Mouse (Mus musculus) embryonic facial prominence, embryonic 11.5 days (tissue): ENCODE data around the gene Atg7. TPM values are rescaled to one million over a fixed set of nuclear protein-coding genes. Genes with fewer than 3 reads are reported as not detected.

ENCODE experiments used
- ATAC-seq: fragments of 200-750 bp; cut with Nextera tagmentation; replicated peaks from 2 replicates; pipeline ENCODE4 v1.8.0; 2017; ENCODE audit warnings: low read depth; ENCODE audit not compliant: insufficient number of reproducible peaks, low FRiP score, low TSS enrichment
- DNase-seq: peaks from one replicate; pipeline ENCODE4 v3.0.0-alpha.2; 2015; ENCODE audit warnings: low spot score
- H3K27ac ChIP-seq: fragments of 300-500 bp; sonication (generic); replicated peaks from 2 replicates; pipeline ENCODE4 v1.5.1; 2014; ENCODE audit warnings: mild to moderate bottlenecking, low read depth, low read length, control low read depth
- H3K27me3 ChIP-seq: fragments of 300-500 bp; sonication (generic); 2 replicates; pipeline ENCODE4 v1.6.1; 2014; ENCODE audit warnings: mild to moderate bottlenecking, low read length, moderate library complexity, mixed read lengths; ENCODE audit not compliant: control insufficient read depth, insufficient read depth
- H3K36me3 ChIP-seq: fragments of 300-500 bp; sonication (generic); replicated peaks from 2 replicates; pipeline ENCODE4 v1.6.1; 2014; ENCODE audit warnings: low read depth, mild to moderate bottlenecking, low read length, moderate library complexity, mixed read lengths; ENCODE audit not compliant: control insufficient read depth, insufficient read depth
- H3K4me1 ChIP-seq: fragments of 300-500 bp; sonication (generic); 2 replicates; pipeline ENCODE4 v1.6.1; 2014; ENCODE audit warnings: low read length, mixed read lengths; ENCODE audit not compliant: control insufficient read depth, insufficient read depth
- H3K4me2 ChIP-seq: fragments of 300-500 bp; sonication (generic); 2 replicates; pipeline ENCODE4 v1.6.1; 2014; ENCODE audit warnings: low read depth, mild to moderate bottlenecking, control low read depth, low read length, moderate library complexity
- H3K4me3 ChIP-seq: fragments of 300-500 bp; sonication (generic); 2 replicates; pipeline ENCODE4 v1.5.1; 2014; ENCODE audit warnings: low read depth, low read length, control low read depth
- H3K9ac ChIP-seq: fragments of 300-500 bp; sonication (generic); replicated peaks from 2 replicates; pipeline ENCODE4 v1.6.1; 2014; ENCODE audit warnings: mild to moderate bottlenecking, control low read depth, low read length
- H3K9me3 ChIP-seq: fragments of 300-500 bp; sonication (generic); replicated peaks from 2 replicates; pipeline ENCODE4 v1.6.1; 2016; ENCODE audit warnings: mild to moderate bottlenecking, low read length, inconsistent platforms, mixed read lengths; ENCODE audit not compliant: control insufficient read depth
- WGBS: fragments of 180-500 bp; shearing (Covaris S2); extraction: QIAGEN DNeasy Blood & Tissue Kit; methylation state at CpG from one replicate; pipeline ENCODE4 v1.1.7; 2014; 5-methylcytosine and 5-hydroxymethylcytosine counted together
- polyA plus RNA-seq: library from polyadenylated mRNA; unstranded; fragments of >200 nt; fragmentation: Nextera tagmentation; extraction: Ambion mirVana; gene quantifications from 2 replicates; pipeline ENCODE4 v1.2.1, GENCODE M21; 2014

Atg7 gene
- polyA plus RNA-seq, 1 experiment from 2014 or later, result 14.6 TPM

DNA sequence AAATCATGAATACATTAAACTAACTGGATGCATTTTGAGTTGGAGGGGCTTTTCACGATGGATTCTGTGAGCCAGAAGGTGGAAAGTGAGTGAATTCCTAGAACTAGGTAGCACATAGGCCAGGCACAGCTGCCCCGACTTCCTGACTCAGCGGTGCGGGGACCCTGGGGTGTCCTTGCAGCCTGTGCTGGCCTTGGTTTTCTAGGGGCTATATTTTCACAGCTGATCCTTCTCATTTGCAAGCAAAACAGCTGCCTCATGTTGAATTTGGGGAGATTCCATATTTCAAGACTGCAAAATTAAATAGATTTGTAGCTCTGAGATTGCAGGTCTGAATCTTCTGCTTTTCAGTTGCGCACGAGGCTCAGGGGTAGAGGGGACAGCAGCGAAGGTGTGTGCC, 139.6 kb downstream of the Atg7 start:
- Histone ChIP-seq H3K9me3 (no peaks in the 10 kb centered on the region), H3K27ac (no peak overlapping the region), H3K4me3 (no peak overlapping the region), H3K4me1 (peaks cover 4% of the 10 kb centered on the region), H3K27me3 (no peaks in the 10 kb centered on the region), H3K36me3 (no peaks in the 10 kb centered on the region), H3K9ac (no peak overlapping the region), H3K4me2 (no peak overlapping the region)
- WGBS, result 68% methylated on average over 7 of the region's 7 CpGs
- no peak for ATAC-seq
- DNase-seq, result no peak

DNA sequence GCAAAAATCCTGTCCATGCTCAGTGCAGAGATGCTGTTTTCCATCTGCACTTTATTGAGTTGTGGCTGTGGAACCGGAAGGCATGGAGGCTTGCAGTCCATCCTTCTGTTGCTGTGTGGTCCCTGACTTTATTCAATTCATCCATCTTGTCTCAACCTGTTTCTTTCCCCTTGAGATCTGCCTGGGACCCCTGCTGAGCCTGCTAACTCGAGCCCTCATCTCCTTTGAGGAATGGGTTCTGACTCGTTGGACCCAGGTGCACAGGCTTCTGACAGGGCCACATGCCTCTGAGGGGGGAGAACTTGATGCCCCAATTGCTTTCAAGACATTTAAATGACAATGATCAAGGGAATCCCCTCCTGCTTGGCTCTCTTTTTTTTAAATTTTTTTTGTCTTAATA, 143.6 kb downstream of the Atg7 start:
- 42% methylated on average over 3 of the region's 3 CpGs for WGBS
- Histone ChIP-seq H3K27ac (no peak overlapping the region), H3K4me3 (no peak overlapping the region), H3K4me2 (no peak overlapping the region), H3K36me3 (no peaks in the 10 kb centered on the region), H3K27me3 (no peaks in the 10 kb centered on the region), H3K9me3 (no peaks in the 10 kb centered on the region), H3K4me1 (no peaks in the 10 kb centered on the region; the same call in 1 of the 2 replicates), H3K9ac (no peak overlapping the region)
- ATAC-seq (no peak), DNase-seq (no peak)

DNA sequence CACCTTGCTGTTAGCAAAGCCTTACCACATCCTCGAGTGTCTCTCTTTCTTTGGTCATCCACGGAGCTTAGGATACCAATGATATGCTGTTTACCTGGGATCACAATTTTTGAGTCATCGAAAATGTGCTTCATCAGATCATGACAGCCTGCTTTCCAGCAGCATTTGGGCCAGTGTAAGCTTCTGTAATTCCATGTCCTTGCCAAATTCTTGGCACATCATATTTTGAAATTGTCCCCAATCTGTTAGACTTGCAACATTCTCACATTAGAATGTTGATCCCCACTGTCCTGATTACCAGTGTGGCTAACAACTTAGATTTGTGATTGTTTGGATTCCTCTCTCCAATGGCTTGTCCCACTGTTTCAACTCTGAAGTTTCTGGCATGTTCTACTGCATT, 144.7 kb downstream of the Atg7 start:
- Histone ChIP-seq H3K4me1 (no peaks in the 10 kb centered on the region; the same call in 1 of the 2 replicates), H3K4me3 (no peak overlapping the region), H3K27ac (no peak overlapping the region), H3K4me2 (no peak overlapping the region), H3K36me3 (no peaks in the 10 kb centered on the region), H3K9me3 (no peaks in the 10 kb centered on the region), H3K27me3 (no peaks in the 10 kb centered on the region), H3K9ac (no peak overlapping the region)
- ATAC-seq, result no peak
- 75% methylated on average over 3 of the region's 3 CpGs for WGBS
- DNase-seq, result no peak

DNA sequence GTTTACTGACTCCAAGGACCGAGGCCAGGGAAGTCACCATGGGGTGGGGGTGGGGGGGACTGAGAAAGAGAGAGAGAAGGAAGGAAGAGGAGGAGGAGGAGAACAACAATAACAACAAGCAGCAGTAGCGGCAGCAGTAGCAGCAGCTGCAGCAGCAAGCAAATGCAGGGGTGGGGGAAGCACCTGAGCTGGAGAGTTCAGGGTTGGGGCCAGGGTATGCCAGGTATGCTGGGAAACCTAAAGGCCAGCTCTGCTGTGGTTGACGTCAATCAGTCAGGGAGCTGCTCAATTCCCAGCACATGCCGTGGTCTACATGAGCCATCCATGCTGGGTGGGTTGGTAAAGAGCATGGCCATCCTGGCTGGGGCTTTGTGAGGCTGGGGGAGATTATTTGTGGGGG, 145.8 kb downstream of the Atg7 start:
- H3K4me3 ChIP-seq, result no peak overlapping the region
- no peak for DNase-seq
- H3K27me3 ChIP-seq, result no peaks in the 10 kb centered on the region
- H3K4me1 ChIP-seq, result no peaks in the 10 kb centered on the region
- ATAC-seq, result no peak
- WGBS, result 83% methylated on average over 4 of the region's 4 CpGs
- no peak overlapping the region for H3K4me2 ChIP-seq
- no peak overlapping the region for H3K9ac ChIP-seq
- H3K27ac ChIP-seq, result no peak overlapping the region
- no peaks in the 10 kb centered on the region for H3K36me3 ChIP-seq
- no peaks in the 10 kb centered on the region for H3K9me3 ChIP-seq

DNA sequence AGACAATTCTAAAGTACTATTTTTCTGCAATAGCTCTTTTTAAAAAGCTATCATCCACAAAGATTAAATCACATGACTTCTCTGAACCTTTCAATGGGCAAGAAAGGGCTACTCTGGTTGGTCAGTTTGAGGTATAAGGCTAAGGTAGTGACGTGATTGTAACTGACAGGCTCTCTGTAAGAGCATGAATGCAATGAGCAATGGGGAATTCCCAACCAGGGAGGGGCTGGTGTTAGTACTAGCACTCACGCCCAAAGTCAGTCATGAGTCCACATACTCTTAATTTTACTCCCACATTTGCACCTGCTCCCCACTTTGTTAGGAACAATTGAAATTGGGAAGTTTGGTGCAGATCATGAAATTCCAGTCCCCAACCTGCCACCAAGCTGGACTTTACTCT, 147.2 kb downstream of the Atg7 start:
- H3K27me3 ChIP-seq, result no peaks in the 10 kb centered on the region
- DNase-seq (no peak), ATAC-seq (no peak)
- 80% methylated on average over 2 of the region's 2 CpGs for WGBS
- H3K9me3 ChIP-seq, result no peaks in the 10 kb centered on the region
- H3K9ac ChIP-seq, result no peak overlapping the region
- no peak overlapping the region for H3K27ac ChIP-seq
- H3K4me3 ChIP-seq, result no peak overlapping the region
- no peak overlapping the region for H3K4me2 ChIP-seq
- H3K36me3 ChIP-seq, result no peaks in the 10 kb centered on the region
- no peaks in the 10 kb centered on the region for H3K4me1 ChIP-seq

DNA sequence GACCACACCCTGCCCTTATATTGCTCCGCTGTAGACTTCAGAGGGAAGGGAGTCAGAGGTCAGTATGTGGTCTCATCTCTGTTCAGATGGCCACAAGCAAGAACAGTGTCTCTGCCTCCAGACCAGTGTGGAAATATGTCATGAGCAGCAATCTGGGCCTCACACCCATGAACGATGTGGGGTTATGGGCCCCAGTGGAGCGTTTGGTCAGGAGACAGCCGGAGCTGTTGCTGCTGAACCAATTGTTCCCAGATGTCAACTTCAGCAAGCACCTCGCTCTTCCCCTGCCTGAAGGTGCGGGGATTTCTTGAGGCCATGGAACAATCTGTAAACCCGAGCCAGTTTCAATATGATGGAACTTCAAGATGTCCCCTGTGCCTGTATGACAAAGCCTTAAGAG, 148.0 kb downstream of the Atg7 start:
- Histone ChIP-seq H3K4me1 (no peaks in the 10 kb centered on the region), H3K4me2 (no peak overlapping the region), H3K36me3 (no peaks in the 10 kb centered on the region), H3K27me3 (no peaks in the 10 kb centered on the region), H3K9ac (no peak overlapping the region), H3K27ac (no peak overlapping the region), H3K4me3 (no peak overlapping the region), H3K9me3 (no peaks in the 10 kb centered on the region)
- DNase-seq, result peak; percentile 40
- 45% methylated on average over 7 of the region's 7 CpGs for WGBS
- no peak for ATAC-seq

DNA sequence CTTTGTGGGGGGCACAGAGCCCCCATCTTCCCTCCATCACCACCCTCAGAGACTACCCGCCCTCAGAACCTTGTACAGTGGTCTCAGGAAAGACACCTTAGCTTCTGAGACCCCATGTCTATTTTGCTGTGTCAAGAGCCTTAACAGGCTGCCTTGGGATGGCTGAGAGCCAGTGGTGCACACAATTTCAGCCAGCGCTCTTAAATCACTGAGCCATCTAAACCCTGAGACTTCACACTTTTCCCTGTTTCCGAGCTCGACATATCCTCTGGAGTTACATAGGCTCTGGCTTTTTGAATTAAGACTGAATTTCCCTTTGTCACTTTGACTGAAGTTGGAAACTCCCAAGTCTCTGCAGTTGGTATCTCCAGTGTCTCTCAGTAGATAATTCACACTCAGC, 148.9 kb downstream of the Atg7 start:
- no peak for ATAC-seq
- DNase-seq, result no peak

DNA sequence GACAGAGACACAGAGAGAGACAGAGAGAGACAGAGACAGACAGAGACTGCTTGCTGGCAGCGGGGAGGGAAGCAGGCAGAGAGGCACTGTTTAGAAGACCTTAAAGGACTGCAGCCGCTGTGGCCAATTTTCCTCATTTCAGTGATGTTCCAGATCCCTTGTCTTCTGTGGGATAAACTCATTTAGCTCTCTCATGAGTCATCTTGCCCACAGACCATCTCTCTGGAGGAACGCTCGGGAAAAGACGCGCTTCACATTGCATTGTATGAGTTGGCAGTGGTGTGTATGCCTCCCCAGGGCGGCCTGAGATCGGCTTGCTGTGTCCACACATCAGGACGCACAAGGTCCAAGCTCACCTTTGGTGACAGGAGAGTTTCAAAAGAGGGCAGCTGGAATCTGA, 151.8 kb downstream of the Atg7 start:
- no peaks in the 10 kb centered on the region for H3K9me3 ChIP-seq

More for the DNA sequence above, 148.9 kb downstream of the Atg7 start:
- WGBS, result 94% methylated on average over 4 of the region's 4 CpGs
- Histone ChIP-seq H3K27me3 (no peaks in the 10 kb centered on the region), H3K4me3 (no peak overlapping the region), H3K36me3 (no peaks in the 10 kb centered on the region), H3K4me2 (no peak overlapping the region), H3K4me1 (no peaks in the 10 kb centered on the region), H3K9me3 (no peaks in the 10 kb centered on the region), H3K9ac (no peak overlapping the region), H3K27ac (no peak overlapping the region)

More for the DNA sequence above, 151.8 kb downstream of the Atg7 start:
- WGBS, result 93% methylated on average over 9 of the region's 9 CpGs
- no peak overlapping the region for H3K9ac ChIP-seq
- no peaks in the 10 kb centered on the region for H3K36me3 ChIP-seq
- H3K27me3 ChIP-seq, result no peaks in the 10 kb centered on the region
- H3K27ac ChIP-seq, result no peak overlapping the region
- no peaks in the 10 kb centered on the region for H3K4me1 ChIP-seq
- DNase-seq (no peak), ATAC-seq (no peak)
- no peak overlapping the region for H3K4me2 ChIP-seq
- H3K4me3 ChIP-seq, result no peak overlapping the region
